Mouse (Mus musculus): Measurements from ENCODE around the gene Sspn. TPM values are rescaled to one million over a fixed set of nuclear protein-coding genes. Genes with fewer than 3 reads are reported as not detected.
A peak's percentile ranks its signal among the peaks of the same experiment; 100 is the strongest.

Gene Sspn
- polyA plus RNA-seq, 1 experiment from 2014 or later, result 1.9 TPM

GRCm38 (mm10) chr6:145977344-145977743 is 45.9 kb downstream of the Sspn start:
- Histone ChIP-seq H3K27ac (ENCODE audit: low read depth, low read length) (no peak overlapping the region), H3K4me2 (ENCODE audit: low read length) (no peak overlapping the region), H3K4me1 (ENCODE audit: control insufficient read depth, insufficient read depth, low read length) (no peaks in the 10 kb centered on the region), H3K36me3 (ENCODE audit: control insufficient read depth, insufficient read depth, low read length) (no peaks in the 10 kb centered on the region), H3K4me3 (ENCODE audit: low read depth, low read length) (no peak overlapping the region), H3K27me3 (replicated peaks; ENCODE audit: control insufficient read depth, insufficient read depth, low read length) (no peaks in the 10 kb centered on the region), H3K9ac (ENCODE audit: low read length) (no peak overlapping the region), H3K9me3 (replicated peaks; ENCODE audit: control insufficient read depth, low read length) (no peaks in the 10 kb centered on the region)
- 82% methylated on average over 3 of the region's 3 CpGs for WGBS
- ATAC-seq (no peak), DNase-seq (ENCODE audit: low spot score) (no peak)

DNA sequence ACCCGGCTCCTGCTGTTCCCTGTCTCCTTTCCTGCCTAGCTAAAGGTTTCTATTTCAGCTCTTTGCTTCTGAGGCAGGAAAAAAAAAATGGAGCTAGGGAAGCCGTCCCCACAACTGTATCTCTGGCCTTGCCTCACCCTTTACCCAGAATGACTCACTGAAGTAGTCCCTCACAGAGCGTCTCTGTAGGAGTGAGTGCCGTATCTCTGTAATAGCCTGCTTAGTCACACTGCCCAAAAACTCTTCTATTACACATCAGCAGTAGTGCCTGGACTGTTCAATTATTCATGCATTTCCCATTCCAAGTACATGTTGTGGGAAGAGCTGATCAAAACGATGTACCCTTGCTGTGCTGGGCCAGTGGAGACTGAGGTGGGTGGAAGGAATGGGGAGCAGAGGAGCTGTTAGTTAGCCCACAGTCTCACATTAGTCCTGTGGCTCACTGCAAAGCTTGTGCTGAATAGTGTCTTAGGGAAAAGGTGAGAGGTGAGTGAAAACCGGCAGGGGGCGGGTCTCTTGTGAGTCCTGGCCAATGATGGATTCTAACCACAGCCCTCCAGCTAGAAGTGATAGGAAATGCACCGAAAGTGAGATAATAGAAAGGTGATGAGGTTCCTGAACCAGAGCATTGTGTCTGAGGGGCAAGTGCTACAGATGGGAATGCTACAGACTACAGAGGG is 46.5 kb downstream of the Sspn start:
- H3K27ac ChIP-seq (ENCODE audit: low read depth, low read length), result no peak overlapping the region
- WGBS, result 82% methylated on average over 8 of the region's 8 CpGs
- H3K4me3 ChIP-seq (ENCODE audit: low read depth, low read length), result no peak overlapping the region
- no peak for DNase-seq (ENCODE audit: low spot score)
- H3K36me3 ChIP-seq (ENCODE audit: control insufficient read depth, insufficient read depth, low read length), result no peaks in the 10 kb centered on the region
- H3K9me3 ChIP-seq (replicated peaks; ENCODE audit: control insufficient read depth, low read length), result no peaks in the 10 kb centered on the region
- no peaks in the 10 kb centered on the region for H3K4me1 ChIP-seq (ENCODE audit: control insufficient read depth, insufficient read depth, low read length)
- ATAC-seq, result no peak
- H3K9ac ChIP-seq (ENCODE audit: low read length), result no peak overlapping the region
- no peak overlapping the region for H3K4me2 ChIP-seq (ENCODE audit: low read length)
- no peaks in the 10 kb centered on the region for H3K27me3 ChIP-seq (replicated peaks; ENCODE audit: control insufficient read depth, insufficient read depth, low read length)

DNA sequence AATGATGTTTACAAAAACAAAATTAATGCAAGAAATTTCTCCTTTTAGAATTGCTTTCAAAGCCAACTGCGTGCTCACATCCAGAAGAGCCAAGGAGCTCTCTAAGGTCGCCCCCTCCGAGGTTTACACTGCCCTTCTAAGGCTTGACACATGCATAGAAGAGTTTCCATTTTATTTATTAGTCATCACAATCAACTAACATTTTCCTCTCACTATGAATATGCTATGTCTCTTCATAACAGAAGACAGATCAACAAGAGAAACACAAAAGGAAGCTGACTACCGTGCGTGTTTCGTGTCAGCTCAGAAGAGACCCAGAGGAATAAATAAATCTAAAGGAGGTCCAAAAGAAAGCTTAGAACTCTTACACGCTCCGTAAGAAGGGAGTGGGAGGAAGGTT is 49.6 kb downstream of the Sspn start:
- Histone ChIP-seq H3K4me1 (ENCODE audit: control insufficient read depth, insufficient read depth, low read length) (no peaks in the 10 kb centered on the region), H3K4me2 (ENCODE audit: low read length) (no peak overlapping the region), H3K27ac (ENCODE audit: low read depth, low read length) (no peak overlapping the region), H3K27me3 (replicated peaks; ENCODE audit: control insufficient read depth, insufficient read depth, low read length) (no peaks in the 10 kb centered on the region), H3K36me3 (ENCODE audit: control insufficient read depth, insufficient read depth, low read length) (no peaks in the 10 kb centered on the region), H3K9me3 (replicated peaks; ENCODE audit: control insufficient read depth, low read length) (no peaks in the 10 kb centered on the region), H3K4me3 (ENCODE audit: low read depth, low read length) (no peak overlapping the region), H3K9ac (ENCODE audit: low read length) (no peak overlapping the region)
- 91% methylated on average over 8 of the region's 8 CpGs for WGBS
- DNase-seq (ENCODE audit: low spot score), result no peak
- ATAC-seq, result no peak

DNA sequence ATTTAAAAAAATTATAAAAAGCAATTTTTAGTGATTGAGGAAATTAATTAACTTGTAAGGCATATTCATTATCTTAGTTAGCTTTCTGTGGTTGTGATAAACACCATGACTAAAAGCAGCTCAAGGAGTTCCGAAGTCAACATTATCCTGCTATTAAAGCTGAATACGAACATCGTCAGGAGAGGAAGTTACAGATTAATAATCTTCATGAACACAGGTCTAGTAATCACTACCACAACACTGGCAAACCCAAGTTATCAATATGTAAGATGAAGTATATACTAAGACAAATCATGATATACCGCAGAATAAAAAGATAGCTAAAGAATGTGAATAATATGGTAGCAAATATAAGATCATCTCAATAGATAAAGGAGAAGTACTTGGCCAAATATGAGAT is 50.9 kb downstream of the Sspn start:
- H3K27ac ChIP-seq (ENCODE audit: low read depth, low read length), result no peak overlapping the region
- no peak overlapping the region for H3K4me2 ChIP-seq (ENCODE audit: low read length)
- H3K27me3 ChIP-seq (replicated peaks; ENCODE audit: control insufficient read depth, insufficient read depth, low read length), result no peaks in the 10 kb centered on the region
- no peak overlapping the region for H3K4me3 ChIP-seq (ENCODE audit: low read depth, low read length)
- H3K4me1 ChIP-seq (ENCODE audit: control insufficient read depth, insufficient read depth, low read length), result no peaks in the 10 kb centered on the region
- H3K36me3 ChIP-seq (ENCODE audit: control insufficient read depth, insufficient read depth, low read length), result no peaks in the 10 kb centered on the region
- ATAC-seq, result no peak
- H3K9ac ChIP-seq (ENCODE audit: low read length), result no peak overlapping the region
- H3K9me3 ChIP-seq (replicated peaks; ENCODE audit: control insufficient read depth, low read length), result no peaks in the 10 kb centered on the region
- WGBS, result 95% methylated on average over 4 of the region's 4 CpGs
- no peak for DNase-seq (ENCODE audit: low spot score)

GRCm38 (mm10) chr6:145990578-145990977 is 59.1 kb downstream of the Sspn start:
- 65% methylated on average over 1 of the region's 1 CpGs for WGBS
- no peak for ATAC-seq
- H3K27ac ChIP-seq (ENCODE audit: low read depth, low read length), result no peak overlapping the region

GRCm38 (mm10) chr6:145992526-145992925 is 61.1 kb downstream of the Sspn start:
- 83% methylated on average over 11 of the region's 11 CpGs for WGBS
- Histone ChIP-seq H3K36me3 (ENCODE audit: control insufficient read depth, insufficient read depth, low read length) (no peaks in the 10 kb centered on the region), H3K9ac (ENCODE audit: low read length) (no peak overlapping the region), H3K27ac (ENCODE audit: low read depth, low read length) (no peak overlapping the region), H3K4me3 (ENCODE audit: low read depth, low read length) (no peak overlapping the region), H3K9me3 (replicated peaks; ENCODE audit: control insufficient read depth, low read length) (no peaks in the 10 kb centered on the region), H3K4me1 (ENCODE audit: control insufficient read depth, insufficient read depth, low read length) (no peaks in the 10 kb centered on the region), H3K27me3 (replicated peaks; ENCODE audit: control insufficient read depth, insufficient read depth, low read length) (no peaks in the 10 kb centered on the region), H3K4me2 (ENCODE audit: low read length) (no peak overlapping the region)
- DNase-seq (ENCODE audit: low spot score) (no peak), ATAC-seq (no peak)

More at GRCm38 (mm10) chr6:145990578-145990977, 59.1 kb downstream of the Sspn start:
- Histone ChIP-seq H3K4me2 (ENCODE audit: low read length) (no peak overlapping the region), H3K36me3 (ENCODE audit: control insufficient read depth, insufficient read depth, low read length) (no peaks in the 10 kb centered on the region), H3K4me1 (ENCODE audit: control insufficient read depth, insufficient read depth, low read length) (no peaks in the 10 kb centered on the region), H3K9ac (ENCODE audit: low read length) (no peak overlapping the region), H3K27me3 (replicated peaks; ENCODE audit: control insufficient read depth, insufficient read depth, low read length) (no peaks in the 10 kb centered on the region), H3K4me3 (ENCODE audit: low read depth, low read length) (no peak overlapping the region), H3K9me3 (replicated peaks; ENCODE audit: control insufficient read depth, low read length) (no peaks in the 10 kb centered on the region)
- DNase-seq (ENCODE audit: low spot score), result no peak

DNA sequence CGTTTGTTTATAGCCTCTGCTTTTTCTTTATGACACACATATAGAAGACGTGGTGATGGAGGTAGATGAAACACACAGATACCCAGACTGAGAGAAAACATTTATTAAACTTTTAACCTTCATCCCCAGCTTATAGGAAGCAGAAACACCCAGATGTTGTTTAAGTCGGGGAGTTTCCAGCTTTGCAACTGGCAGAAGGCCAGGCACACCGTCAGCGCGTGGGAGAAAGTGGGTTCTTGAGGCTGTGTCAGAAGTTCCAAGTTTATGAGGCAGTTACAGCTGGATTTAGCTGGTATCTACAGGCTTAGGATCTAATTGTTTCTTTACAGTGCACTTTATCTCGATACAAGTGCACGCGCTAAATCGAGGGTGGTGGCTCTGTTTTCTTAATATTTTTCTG is 61.5 kb downstream of the Sspn start:
- no peak overlapping the region for H3K9ac ChIP-seq (ENCODE audit: low read length)
- H3K4me2 ChIP-seq (ENCODE audit: low read length), result no peak overlapping the region
- no peak overlapping the region for H3K27ac ChIP-seq (ENCODE audit: low read depth, low read length)
- no peaks in the 10 kb centered on the region for H3K4me1 ChIP-seq (ENCODE audit: control insufficient read depth, insufficient read depth, low read length)
- no peaks in the 10 kb centered on the region for H3K9me3 ChIP-seq (replicated peaks; ENCODE audit: control insufficient read depth, low read length)
- 89% methylated on average over 10 of the region's 10 CpGs for WGBS
- H3K4me3 ChIP-seq (ENCODE audit: low read depth, low read length), result no peak overlapping the region
- DNase-seq (ENCODE audit: low spot score), result no peak
- no peaks in the 10 kb centered on the region for H3K27me3 ChIP-seq (replicated peaks; ENCODE audit: control insufficient read depth, insufficient read depth, low read length)
- no peak for ATAC-seq
- no peaks in the 10 kb centered on the region for H3K36me3 ChIP-seq (ENCODE audit: control insufficient read depth, insufficient read depth, low read length)

DNA sequence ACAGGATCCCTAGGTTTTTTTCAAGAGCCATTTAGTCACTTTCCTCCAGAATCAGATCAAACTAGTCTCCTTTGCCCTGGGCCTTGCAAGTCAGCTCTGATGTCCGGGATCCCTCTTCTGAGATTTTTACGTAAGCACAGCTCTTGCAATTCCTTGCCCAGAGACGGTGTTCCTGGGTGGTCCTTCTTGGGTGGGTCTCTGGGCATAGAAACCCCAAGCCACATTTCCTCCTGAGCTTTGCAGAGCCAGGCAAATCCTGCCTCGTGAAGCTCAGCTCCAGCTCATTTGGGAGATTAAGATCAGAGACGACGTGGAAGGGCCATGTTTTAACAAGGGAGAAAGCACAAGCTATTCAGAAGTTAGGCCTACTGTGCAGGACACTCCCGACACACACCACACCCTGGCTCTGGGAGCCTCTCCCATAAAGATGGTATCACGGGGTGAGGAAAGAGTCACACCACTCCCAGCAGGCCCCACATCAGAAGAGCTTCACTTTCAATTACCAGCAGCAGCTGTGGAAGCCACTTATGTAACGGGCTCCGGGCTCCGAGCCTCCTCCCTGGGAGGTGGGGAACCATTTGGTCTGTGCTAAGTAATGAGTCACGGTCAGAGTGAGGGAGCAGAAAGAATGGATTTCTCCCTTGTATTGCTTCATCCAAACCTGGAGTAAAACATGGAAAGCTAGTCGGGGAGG is 67.0 kb downstream of the Sspn start:
- Histone ChIP-seq H3K4me1 (ENCODE audit: control insufficient read depth, insufficient read depth, low read length) (no peaks in the 10 kb centered on the region), H3K36me3 (ENCODE audit: control insufficient read depth, insufficient read depth, low read length) (no peaks in the 10 kb centered on the region), H3K9me3 (replicated peaks; ENCODE audit: control insufficient read depth, low read length) (no peaks in the 10 kb centered on the region), H3K9ac (ENCODE audit: low read length) (no peak overlapping the region), H3K27ac (ENCODE audit: low read depth, low read length) (no peak overlapping the region), H3K27me3 (replicated peaks; ENCODE audit: control insufficient read depth, insufficient read depth, low read length) (no peaks in the 10 kb centered on the region), H3K4me2 (ENCODE audit: low read length) (no peak overlapping the region), H3K4me3 (ENCODE audit: low read depth, low read length) (no peak overlapping the region)
- peak; percentile 23 for DNase-seq (ENCODE audit: low spot score)
- WGBS, result 27% methylated on average over 13 of the region's 13 CpGs
- peak; percentile 48 for ATAC-seq

- ATAC-seq (no peak), DNase-seq (ENCODE audit: low spot score) (no peak)
- Histone ChIP-seq H3K9me3 (replicated peaks; ENCODE audit: control insufficient read depth, low read length) (no peaks in the 10 kb centered on the region), H3K9ac (ENCODE audit: low read length) (no peak overlapping the region), H3K36me3 (ENCODE audit: control insufficient read depth, insufficient read depth, low read length) (no peaks in the 10 kb centered on the region), H3K27ac (ENCODE audit: low read depth, low read length) (no peak overlapping the region), H3K4me1 (ENCODE audit: control insufficient read depth, insufficient read depth, low read length) (no peaks in the 10 kb centered on the region), H3K4me2 (ENCODE audit: low read length) (no peak overlapping the region), H3K27me3 (replicated peaks; ENCODE audit: control insufficient read depth, insufficient read depth, low read length) (no peaks in the 10 kb centered on the region), H3K4me3 (ENCODE audit: low read depth, low read length) (no peak overlapping the region)
- WGBS, result 96% methylated on average over 1 of the region's 1 CpGs
Observed at GRCm38 (mm10) chr6:146000767-146001166, 69.3 kb downstream of the Sspn start.
